Comparison of ENCODE assay signal across 18 mouse cellular contexts in genomic region chr1:189959802-189960201, GRCm38 (mm10). TPM values are rescaled to one million over a fixed set of nuclear protein-coding genes. Genes with fewer than 3 reads are reported as not detected.
DNase-seq lines count a peak whose midpoint lies in the region; ATAC-seq and TF ChIP-seq lines count a peak whose summit lies in the region.
"Had no signal": no experiment of that assay in that cellular context is flagged by ENCODE, and none has a peak within 500 bp of the region (broad histone marks: within the 10 kb centered on the region; RNA-seq: fewer than 3 reads in every experiment).

No protein-coding gene starts in this region.

- no peak overlapping the region for H3K4me3 ChIP-seq in gastrocnemius, adult 2 months
- H3K4me3 ChIP-seq in heart, embryonic 15.5 days = no peak overlapping the region
- no peak overlapping the region for H3K4me3 ChIP-seq in intestine, embryonic 15.5 days (replicated peaks)
- H3K4me3 ChIP-seq: embryonic facial prominence, embryonic 10.5 days; forebrain, embryonic 15.5 days; heart, embryonic 10.5 days; hindbrain, embryonic 13.5 days had no signal

- H3K27ac ChIP-seq in gastrocnemius, adult 2 months = peak overlapping the region; percentile 81
- peak overlapping the region; percentile 88 for H3K27ac ChIP-seq in heart, embryonic 15.5 days
- no peak overlapping the region for H3K27ac ChIP-seq in intestine, embryonic 15.5 days
- H3K27ac ChIP-seq: embryonic facial prominence, embryonic 10.5 days; forebrain, embryonic 15.5 days; hindbrain, embryonic 13.5 days; hindbrain, postnatal 0 days had no signal

- peaks cover 17% of the 10 kb centered on the region for H3K4me1 ChIP-seq in heart, embryonic 15.5 days (replicated peaks)
- H3K4me1 ChIP-seq in intestine, embryonic 15.5 days (replicated peaks) = no peaks in the 10 kb centered on the region
- H3K4me1 ChIP-seq: embryonic facial prominence, embryonic 10.5 days; hindbrain, embryonic 13.5 days had no signal

- H3K9me3 ChIP-seq in heart, embryonic 15.5 days (replicated peaks) = no peaks in the 10 kb centered on the region
- H3K9me3 ChIP-seq in intestine, embryonic 15.5 days = no peaks in the 10 kb centered on the region
- H3K9me3 ChIP-seq: embryonic facial prominence, embryonic 10.5 days; forebrain, embryonic 15.5 days; heart, embryonic 10.5 days; hindbrain, embryonic 13.5 days had no signal

- H3K4me2 ChIP-seq in heart, embryonic 15.5 days = no peak overlapping the region
- no peak overlapping the region for H3K4me2 ChIP-seq in intestine, embryonic 15.5 days (replicated peaks)
- H3K4me2 ChIP-seq: forebrain, embryonic 15.5 days; hindbrain, embryonic 13.5 days had no signal

- no peak for DNase-seq in gastrocnemius, adult 2 months
- DNase-seq in gastrocnemius, postnatal 14 days = no peak
- DNase-seq in heart, adult 9 months (ENCODE audit: low spot score in 2 of 2) = no peak
- DNase-seq in yolk sac, embryonic 10.5 days (ENCODE audit: low spot score) = peak; percentile 19
- DNase-seq in ovary, postnatal 14 days (ENCODE audit: low spot score) = no peak
- DNase-seq: adrenal gland, adult 2 months; adrenal gland, postnatal 25 days; cerebellum, adult 2 months; cerebellum, postnatal 10 days; gastrocnemius, postnatal 10 days; kidney, adult 8-10 months had no signal

- intact Hi-C loops in gastrocnemius, adult 2 months (cut with DNase I) = no loop called here
- intact Hi-C loops in gastrocnemius, postnatal 14 days (cut with DNase I; ENCODE audit: low total_unique reads) = no loop called here

- H3K27me3 ChIP-seq in heart, embryonic 15.5 days = no peaks in the 10 kb centered on the region
- no peaks in the 10 kb centered on the region for H3K27me3 ChIP-seq in intestine, embryonic 15.5 days (replicated peaks)
- H3K27me3 ChIP-seq: forebrain, embryonic 15.5 days; hindbrain, embryonic 13.5 days had no signal

- H3K9ac ChIP-seq in heart, embryonic 15.5 days = no peak overlapping the region
- no peak overlapping the region for H3K9ac ChIP-seq in intestine, embryonic 15.5 days
- H3K9ac ChIP-seq: forebrain, embryonic 15.5 days; hindbrain, embryonic 13.5 days had no signal

- no peak for ATAC-seq in heart, embryonic 15.5 days (replicated peaks; ENCODE audit: insufficient number of reproducible peaks, insufficient read depth, low FRiP score, low read depth)
- peak; percentile 72 for ATAC-seq in intestine, embryonic 15.5 days
- ATAC-seq: forebrain, embryonic 15.5 days; hindbrain, postnatal 0 days had no signal

- no peak for TF ChIP-seq CTCF in gastrocnemius, adult 2 months (IDR thresholded peaks at IDR 0.05)

- no peaks in the 10 kb centered on the region for H3K36me3 ChIP-seq in heart, embryonic 15.5 days
- no peaks in the 10 kb centered on the region for H3K36me3 ChIP-seq in intestine, embryonic 15.5 days
- H3K36me3 ChIP-seq: embryonic facial prominence, embryonic 10.5 days; forebrain, embryonic 15.5 days; heart, embryonic 10.5 days; hindbrain, embryonic 13.5 days had no signal

- WGBS in heart, embryonic 15.5 days = 75% methylated on average over 8 of the region's 8 CpGs
- 47% methylated on average over 8 of the region's 8 CpGs for WGBS in intestine, embryonic 15.5 days

RNA-seq across cellular contexts. Expression of gene Smyd2, which starts 37.6 kb away (rescaled TPM):
- 100 to 1,000 TPM; 200 to 329 TPM for total RNA-seq in gastrocnemius, adult 2 months (2021)
- 100 to 1,000 TPM; 148 to 151 TPM for total RNA-seq in gastrocnemius, postnatal 14 days (2021)
- polyA plus RNA-seq in heart, embryonic 15.5 days (2015; fragmentation: Nextera tagmentation; extraction: Ambion mirVana) = 208 and 210 TPM in 2 replicates
- 101 and 112 TPM in 2 replicates for polyA plus RNA-seq in intestine, embryonic 15.5 days (2015; fragmentation: Nextera tagmentation; extraction: Ambion mirVana)
